Mouse (Mus musculus) heart, postnatal 0 days (tissue): ENCODE measurements around the gene Cspg5. TPM values are rescaled to one million over a fixed set of nuclear protein-coding genes. Genes with fewer than 3 reads are reported as not detected.

ENCODE experiments used
- ATAC-seq: fragments of 200-750 bp; cut with Nextera tagmentation; 2 replicates; pipeline ENCODE4 v1.8.0; 2017; ENCODE audit warnings: low read depth, moderate number of reproducible peaks, moderate library complexity; ENCODE audit not compliant: insufficient read depth
- DNase-seq: peaks from one replicate; pipeline ENCODE4 v3.0.0-alpha.2; 2016; ENCODE audit warnings: low spot score
- H3K27ac ChIP-seq: fragments of 300-500 bp; sonication (generic); 2 replicates; pipeline ENCODE4 v1.5.1; 2014; ENCODE audit warnings: low read depth, mild to moderate bottlenecking
- H3K27me3 ChIP-seq: fragments of 300-500 bp; sonication (generic); 2 replicates; pipeline ENCODE4 v1.6.1; 2014; ENCODE audit warnings: low read length, mixed read lengths; ENCODE audit not compliant: control insufficient read depth, insufficient read depth
- H3K36me3 ChIP-seq: fragments of 300-500 bp; sonication (generic); replicated peaks from 2 replicates; pipeline ENCODE4 v1.6.1; 2014; ENCODE audit warnings: low read length, mixed read lengths; ENCODE audit not compliant: control insufficient read depth, insufficient read depth
- H3K4me1 ChIP-seq: fragments of 300-500 bp; sonication (generic); 2 replicates; pipeline ENCODE4 v1.6.1; 2014; ENCODE audit warnings: antibody characterized with exemption; ENCODE audit not compliant: control insufficient read depth, insufficient read depth
- H3K4me2 ChIP-seq: fragments of 300-500 bp; sonication (generic); 2 replicates; pipeline ENCODE4 v1.6.1; 2014; ENCODE audit warnings: low read depth, mild to moderate bottlenecking, low read length, moderate library complexity
- H3K4me3 ChIP-seq: fragments of 300-500 bp; sonication (generic); 2 replicates; pipeline ENCODE4 v1.5.1; 2014; ENCODE audit warnings: low read depth, low read length
- H3K9ac ChIP-seq: fragments of 300-500 bp; sonication (generic); replicated peaks from 2 replicates; pipeline ENCODE4 v1.6.1; 2014; ENCODE audit warnings: low read depth, low read length, mixed read lengths
- H3K9me3 ChIP-seq: fragments of 300-500 bp; sonication (generic); replicated peaks from 2 replicates; pipeline ENCODE4 v1.6.1; 2016; ENCODE audit warnings: low read length; ENCODE audit not compliant: control insufficient read depth
- CTCF ChIP-seq: IDR thresholded peaks from 2 replicates; pipeline ENCODE4 v1.5.1; 2016; ENCODE audit warnings: antibody characterized with exemption, control low read depth, low read depth
- EP300 ChIP-seq: IDR thresholded peaks from 2 replicates; pipeline ENCODE4 v1.6.1; 2016; ENCODE audit warnings: antibody characterized with exemption, low read depth
- WGBS: fragments of 180-500 bp; shearing (Covaris S2); extraction: QIAGEN DNeasy Blood & Tissue Kit; methylation state at CpG from one replicate; pipeline ENCODE4 v1.1.7; 2014; 5-methylcytosine and 5-hydroxymethylcytosine counted together
- polyA plus RNA-seq: library from polyadenylated mRNA; unstranded; fragments of >200 nt; fragmentation: Nextera tagmentation; extraction: Ambion mirVana; gene quantifications from 2 replicates; pipeline ENCODE4 v1.2.1, GENCODE M21; 2015
- total RNA-seq: library from RNA; depleted of rRNA; stranded (reverse); fragments of >200 nt; gene quantifications from 2 replicates; pipeline ENCODE4 v1.2.3, GENCODE M21; 2014; ENCODE audit warnings: low replicate concordance; rRNA removed

Cspg5 gene
- total RNA-seq: 0.19 and 1.1 TPM in 2 replicates
- polyA plus RNA-seq: 0.71 and 1.1 TPM in 2 replicates

GRCm38 (mm10) chr9:110243221-110243833, at the start of gene Cspg5:
TSS of gene Cspg5 (plus strand) at chr9:110243783.
- H3K4me1 ChIP-seq: peaks cover 14% of the 10 kb centered on the region
- WGBS: 85% methylated on average over 7 of the region's 7 CpGs
- H3K36me3 ChIP-seq: peaks cover 8% of the 10 kb centered on the region
- DNase-seq (no peak), ATAC-seq (no peak)
- TF ChIP-seq EP300 (no peak), CTCF (no peak)
- no peak within 1 kb of the TSS for H3K9ac ChIP-seq
- no peak within 1 kb of the TSS for H3K27ac ChIP-seq
- H3K4me2 ChIP-seq: peak within 1 kb of the TSS; percentile 100; the same call in 1 of the 2 replicates
- peaks cover 11% of the 10 kb centered on the region; the same call in 1 of the 2 replicates for H3K27me3 ChIP-seq
- no peaks in the 10 kb centered on the region for H3K9me3 ChIP-seq
- no peak within 1 kb of the TSS for H3K4me3 ChIP-seq

- ATAC-seq (no peak), DNase-seq (no peak)
- Histone ChIP-seq H3K4me2 (no peak overlapping the region), H3K4me1 (0 out of 2 replicates have a peak, but pooled peaks cover 3% of the 10 kb centered on the region), H3K9ac (no peak overlapping the region), H3K36me3 (peaks cover 55% of the 10 kb centered on the region), H3K4me3 (no peak overlapping the region), H3K27ac (no peak overlapping the region), H3K27me3 (no peaks in the 10 kb centered on the region), H3K9me3 (no peaks in the 10 kb centered on the region)
- 41% methylated on average over 2 of the region's 2 CpGs for WGBS
- TF ChIP-seq CTCF (no peak), EP300 (no peak)
Measured at GRCm38 (mm10) chr9:110199870-110200269, 43.7 kb upstream of the Cspg5 start.

GRCm38 (mm10) chr9:110205526-110206404, 37.8 kb upstream of the Cspg5 start:
- Histone ChIP-seq H3K9ac (no peak overlapping the region), H3K4me2 (no peak overlapping the region), H3K27me3 (no peaks in the 10 kb centered on the region), H3K4me1 (no peaks in the 10 kb centered on the region), H3K4me3 (no peak overlapping the region), H3K36me3 (peaks cover 62% of the 10 kb centered on the region), H3K27ac (peak overlapping the region; percentile 11; the same call in 1 of the 2 replicates), H3K9me3 (no peaks in the 10 kb centered on the region)
- TF ChIP-seq EP300: no peak
- TF ChIP-seq CTCF: no peak
- ATAC-seq: no peak
- DNase-seq: no peak
- WGBS: 55% methylated on average over 15 of the region's 15 CpGs

- no peak overlapping the region for H3K4me2 ChIP-seq
- H3K9me3 ChIP-seq: no peaks in the 10 kb centered on the region
- no peak overlapping the region for H3K9ac ChIP-seq
- TF ChIP-seq EP300 (no peak), CTCF (no peak)
- ATAC-seq (no peak), DNase-seq (no peak)
- H3K36me3 ChIP-seq: peaks cover 68% of the 10 kb centered on the region
- no peak overlapping the region for H3K4me3 ChIP-seq
- WGBS: 83% methylated on average over 2 of the region's 2 CpGs
- no peak overlapping the region for H3K27ac ChIP-seq
- H3K27me3 ChIP-seq: no peaks in the 10 kb centered on the region
- no peaks in the 10 kb centered on the region for H3K4me1 ChIP-seq
Measured at GRCm38 (mm10) chr9:110206437-110206836, 37.1 kb upstream of the Cspg5 start.

- 58% methylated on average over 7 of the region's 7 CpGs for WGBS
- Histone ChIP-seq H3K4me3 (no peak overlapping the region), H3K4me2 (no peak overlapping the region), H3K9ac (no peak overlapping the region), H3K27me3 (no peaks in the 10 kb centered on the region), H3K4me1 (no peaks in the 10 kb centered on the region), H3K27ac (no peak overlapping the region), H3K36me3 (peaks cover 69% of the 10 kb centered on the region), H3K9me3 (no peaks in the 10 kb centered on the region)
- DNase-seq: no peak
- TF ChIP-seq CTCF (no peak), EP300 (no peak)
- no peak for ATAC-seq
Measured at GRCm38 (mm10) chr9:110208265-110208664, 35.3 kb upstream of the Cspg5 start.
